Mouse (Mus musculus): ENCODE data around the gene Bfar.
"Not testable (repeated sequence)": the region's sequence is repeated elsewhere in the genome, so short reads cannot be mapped to it uniquely, and the experiment has no call there.

- TF ChIP-seq POLR2A (IDR thresholded peaks at IDR 0.05; ENCODE audit: insufficient read depth, low read length); CTCF (IDR thresholded peaks at IDR 0.05; ENCODE audit: low read depth, low read length): not testable (repeated sequence)
Measured at GRCm38 (mm10) chr16:13638198-13638597, 33.5 kb upstream of the Bfar start.
